Mouse (Mus musculus): ENCODE data around the gene Csrnp2. TPM values are rescaled to one million over a fixed set of nuclear protein-coding genes. Genes with fewer than 3 reads are reported as not detected.
A peak's percentile ranks its signal among the peaks of the same experiment; 100 is the strongest.
"Not testable (repeated sequence)": the region's sequence is repeated elsewhere in the genome, so short reads cannot be mapped to it uniquely, and the experiment has no call there.

The Csrnp2 gene
- polyA plus RNA-seq, 1 experiment from 2014 or later = 28.1 TPM

DNA sequence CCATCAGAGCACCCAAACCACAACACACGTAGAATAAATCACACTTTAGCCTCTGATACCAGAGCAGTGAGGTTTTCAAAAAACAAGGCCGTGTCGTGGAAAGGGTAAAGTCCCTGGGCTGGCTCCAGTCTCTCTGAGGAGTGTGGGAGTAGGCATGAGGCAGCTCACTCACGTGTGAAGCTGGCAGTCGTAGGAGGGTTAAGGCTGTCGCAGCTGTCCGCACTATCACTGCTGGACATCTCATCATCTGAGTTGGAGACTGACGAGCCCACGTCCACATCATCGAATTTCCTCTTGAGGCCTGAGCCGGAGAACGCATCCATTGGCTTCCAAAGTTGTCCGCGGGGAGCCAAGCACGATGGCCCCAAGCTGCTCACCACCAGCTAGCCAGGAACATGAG, 6.0 kb downstream of the Csrnp2 start:
- DNase-seq (ENCODE audit: low spot score) = no peak
- Histone ChIP-seq H3K27ac (replicated peaks; ENCODE audit: low read depth, low read length) (no peak overlapping the region), H3K9me3 (ENCODE audit: control insufficient read depth, low read length) (no peaks in the 10 kb centered on the region), H3K4me1 (ENCODE audit: control insufficient read depth, insufficient read depth, low read length) (peaks cover 14% of the 10 kb centered on the region; the same call in 1 of the 2 replicates), H3K27me3 (ENCODE audit: control insufficient read depth, insufficient read depth, low read length) (no peaks in the 10 kb centered on the region), H3K36me3 (ENCODE audit: control insufficient read depth, insufficient read depth, low read length) (peaks cover 2% of the 10 kb centered on the region; the same call in 1 of the 2 replicates), H3K9ac (ENCODE audit: low read length) (no peak overlapping the region), H3K4me2 (ENCODE audit: low read depth, severe bottlenecking) (no peak overlapping the region), H3K4me3 (ENCODE audit: low read depth, low read length) (no peak overlapping the region)
- no peak for ATAC-seq (ENCODE audit: insufficient number of reproducible peaks, low FRiP score, low TSS enrichment, low read depth)
- 90% methylated on average over 15 of the region's 15 CpGs for whole genome bisulfite sequencing

- H3K36me3 ChIP-seq (ENCODE audit: control insufficient read depth, insufficient read depth, low read length) = not testable (repeated sequence)
- 88% methylated on average over 1 of the region's 1 CpGs for WGBS
These were observed 7.0 kb downstream of the Csrnp2 start for GRCm38 (mm10) chr15:100488297-100488696.

GRCm38 (mm10) chr15:100487050-100487449, 8.2 kb downstream of the Csrnp2 start:
- H3K9me3 ChIP-seq (ENCODE audit: control insufficient read depth, low read length) = no peaks in the 10 kb centered on the region
- 94% methylated on average over 2 of the region's 2 CpGs for WGBS
- ATAC-seq (ENCODE audit: insufficient number of reproducible peaks, low FRiP score, low TSS enrichment, low read depth) = no peak

More at GRCm38 (mm10) chr15:100488297-100488696, 7.0 kb downstream of the Csrnp2 start:
- not testable (repeated sequence) for ATAC-seq (ENCODE audit: insufficient number of reproducible peaks, low FRiP score, low TSS enrichment, low read depth); H3K4me1 ChIP-seq (ENCODE audit: control insufficient read depth, insufficient read depth, low read length); H3K9ac ChIP-seq (ENCODE audit: low read length); H3K4me3 ChIP-seq (ENCODE audit: low read depth, low read length); H3K9me3 ChIP-seq (ENCODE audit: control insufficient read depth, low read length); DNase-seq (ENCODE audit: low spot score); H3K27me3 ChIP-seq (ENCODE audit: control insufficient read depth, insufficient read depth, low read length); H3K4me2 ChIP-seq (ENCODE audit: low read depth, severe bottlenecking); H3K27ac ChIP-seq (replicated peaks; ENCODE audit: low read depth, low read length)

GRCm38 (mm10) chr15:100486450-100486849, 8.8 kb downstream of the Csrnp2 start:
- H3K27me3 ChIP-seq (ENCODE audit: control insufficient read depth, insufficient read depth, low read length) = no peaks in the 10 kb centered on the region
- ATAC-seq (ENCODE audit: insufficient number of reproducible peaks, low FRiP score, low TSS enrichment, low read depth) (no peak), DNase-seq (ENCODE audit: low spot score) (no peak)
- no peak overlapping the region for H3K4me3 ChIP-seq (ENCODE audit: low read depth, low read length)
- H3K9me3 ChIP-seq (ENCODE audit: control insufficient read depth, low read length) = no peaks in the 10 kb centered on the region
- peaks cover 18% of the 10 kb centered on the region for H3K36me3 ChIP-seq (ENCODE audit: control insufficient read depth, insufficient read depth, low read length)
- H3K4me2 ChIP-seq (ENCODE audit: low read depth, severe bottlenecking) = no peak overlapping the region
- 64% methylated on average over 7 of the region's 7 CpGs for WGBS
- H3K27ac ChIP-seq (replicated peaks; ENCODE audit: low read depth, low read length) = no peak overlapping the region
- H3K9ac ChIP-seq (ENCODE audit: low read length) = no peak overlapping the region
- H3K4me1 ChIP-seq (ENCODE audit: control insufficient read depth, insufficient read depth, low read length) = no peaks in the 10 kb centered on the region

More at GRCm38 (mm10) chr15:100487050-100487449, 8.2 kb downstream of the Csrnp2 start:
- DNase-seq (ENCODE audit: low spot score) = no peak
- H3K4me3 ChIP-seq (ENCODE audit: low read depth, low read length) = no peak overlapping the region
- no peak overlapping the region for H3K27ac ChIP-seq (replicated peaks; ENCODE audit: low read depth, low read length)
- H3K4me1 ChIP-seq (ENCODE audit: control insufficient read depth, insufficient read depth, low read length) = peaks cover 2% of the 10 kb centered on the region; the same call in 1 of the 2 replicates
- H3K27me3 ChIP-seq (ENCODE audit: control insufficient read depth, insufficient read depth, low read length) = no peaks in the 10 kb centered on the region
- no peak overlapping the region for H3K4me2 ChIP-seq (ENCODE audit: low read depth, severe bottlenecking)
- H3K36me3 ChIP-seq (ENCODE audit: control insufficient read depth, insufficient read depth, low read length) = peaks cover 14% of the 10 kb centered on the region
- H3K9ac ChIP-seq (ENCODE audit: low read length) = no peak overlapping the region

GRCm38 (mm10) chr15:100485576-100485975, 9.7 kb downstream of the Csrnp2 start:
- Histone ChIP-seq H3K27ac (replicated peaks; ENCODE audit: low read depth, low read length) (no peak overlapping the region), H3K9me3 (ENCODE audit: control insufficient read depth, low read length) (no peaks in the 10 kb centered on the region), H3K36me3 (ENCODE audit: control insufficient read depth, insufficient read depth, low read length) (peaks cover 24% of the 10 kb centered on the region), H3K4me3 (ENCODE audit: low read depth, low read length) (no peak overlapping the region), H3K4me1 (ENCODE audit: control insufficient read depth, insufficient read depth, low read length) (no peaks in the 10 kb centered on the region), H3K9ac (ENCODE audit: low read length) (no peak overlapping the region), H3K4me2 (ENCODE audit: low read depth, severe bottlenecking) (no peak overlapping the region), H3K27me3 (ENCODE audit: control insufficient read depth, insufficient read depth, low read length) (no peaks in the 10 kb centered on the region)
- DNase-seq (ENCODE audit: low spot score) = no peak
- no peak for ATAC-seq (ENCODE audit: insufficient number of reproducible peaks, low FRiP score, low TSS enrichment, low read depth)
- WGBS = 87% methylated on average over 3 of the region's 3 CpGs

- Histone ChIP-seq H3K4me3 (ENCODE audit: low read depth, low read length) (no peak overlapping the region), H3K36me3 (ENCODE audit: control insufficient read depth, insufficient read depth, low read length) (peaks cover 24% of the 10 kb centered on the region), H3K27me3 (ENCODE audit: control insufficient read depth, insufficient read depth, low read length) (no peaks in the 10 kb centered on the region), H3K4me1 (ENCODE audit: control insufficient read depth, insufficient read depth, low read length) (no peaks in the 10 kb centered on the region), H3K27ac (replicated peaks; ENCODE audit: low read depth, low read length) (no peak overlapping the region), H3K9ac (ENCODE audit: low read length) (no peak overlapping the region), H3K9me3 (ENCODE audit: control insufficient read depth, low read length) (no peaks in the 10 kb centered on the region), H3K4me2 (ENCODE audit: low read depth, severe bottlenecking) (no peak overlapping the region)
- ATAC-seq (ENCODE audit: insufficient number of reproducible peaks, low FRiP score, low TSS enrichment, low read depth) (no peak), DNase-seq (ENCODE audit: low spot score) (no peak)
- 80% methylated on average over 4 of the region's 4 CpGs for WGBS
These were observed 16.4 kb downstream of the Csrnp2 start for GRCm38 (mm10) chr15:100478925-100479324.

DNA sequence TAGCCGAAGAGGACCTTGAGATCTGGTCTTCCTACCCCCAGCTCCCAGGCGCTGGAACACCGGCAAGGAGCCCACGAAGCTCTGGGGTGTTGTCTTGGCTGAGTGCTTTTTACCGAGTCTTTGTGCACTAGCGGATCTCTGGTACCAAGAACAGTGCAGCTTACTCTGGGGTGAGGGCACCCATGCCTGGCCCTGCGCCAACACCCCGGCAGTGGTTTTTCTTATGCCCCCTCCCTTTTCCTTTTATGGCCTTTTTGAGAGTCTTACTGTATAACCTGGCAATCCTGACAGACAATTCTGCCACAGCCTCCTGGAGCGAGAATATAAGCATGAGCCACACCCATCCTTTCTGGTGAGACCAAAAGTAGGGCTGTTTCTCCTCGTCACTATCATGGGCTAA, 16.9 kb downstream of the Csrnp2 start:
- no peak overlapping the region for H3K27ac ChIP-seq (replicated peaks; ENCODE audit: low read depth, low read length)
- no peaks in the 10 kb centered on the region for H3K4me1 ChIP-seq (ENCODE audit: control insufficient read depth, insufficient read depth, low read length)
- H3K9ac ChIP-seq (ENCODE audit: low read length) = no peak overlapping the region
- 88% methylated on average over 10 of the region's 10 CpGs for WGBS
- no peaks in the 10 kb centered on the region for H3K9me3 ChIP-seq (ENCODE audit: control insufficient read depth, low read length)
- no peaks in the 10 kb centered on the region for H3K27me3 ChIP-seq (ENCODE audit: control insufficient read depth, insufficient read depth, low read length)
- H3K36me3 ChIP-seq (ENCODE audit: control insufficient read depth, insufficient read depth, low read length) = peaks cover 24% of the 10 kb centered on the region
- ATAC-seq (ENCODE audit: insufficient number of reproducible peaks, low FRiP score, low TSS enrichment, low read depth) (no peak), DNase-seq (ENCODE audit: low spot score) (no peak)
- H3K4me2 ChIP-seq (ENCODE audit: low read depth, severe bottlenecking) = no peak overlapping the region
- no peak overlapping the region for H3K4me3 ChIP-seq (ENCODE audit: low read depth, low read length)

GRCm38 (mm10) chr15:100473926-100474503, 21.3 kb downstream of the Csrnp2 start:
- H3K4me2 ChIP-seq (ENCODE audit: low read depth, severe bottlenecking) = no peak overlapping the region
- H3K4me3 ChIP-seq (ENCODE audit: low read depth, low read length) = no peak overlapping the region
- no peak for DNase-seq (ENCODE audit: low spot score)
- no peak overlapping the region for H3K27ac ChIP-seq (replicated peaks; ENCODE audit: low read depth, low read length)
- H3K9me3 ChIP-seq (ENCODE audit: control insufficient read depth, low read length) = no peaks in the 10 kb centered on the region
- 85% methylated on average over 7 of the region's 7 CpGs for WGBS
- H3K4me1 ChIP-seq (ENCODE audit: control insufficient read depth, insufficient read depth, low read length) = 0 out of 2 replicates have a peak, but pooled peaks cover 4% of the 10 kb centered on the region
- H3K27me3 ChIP-seq (ENCODE audit: control insufficient read depth, insufficient read depth, low read length) = no peaks in the 10 kb centered on the region
- no peak overlapping the region for H3K9ac ChIP-seq (ENCODE audit: low read length)
- H3K36me3 ChIP-seq (ENCODE audit: control insufficient read depth, insufficient read depth, low read length) = peaks cover 5% of the 10 kb centered on the region; the same call in 1 of the 2 replicates
- ATAC-seq (ENCODE audit: insufficient number of reproducible peaks, low FRiP score, low TSS enrichment, low read depth) = no peak

DNA sequence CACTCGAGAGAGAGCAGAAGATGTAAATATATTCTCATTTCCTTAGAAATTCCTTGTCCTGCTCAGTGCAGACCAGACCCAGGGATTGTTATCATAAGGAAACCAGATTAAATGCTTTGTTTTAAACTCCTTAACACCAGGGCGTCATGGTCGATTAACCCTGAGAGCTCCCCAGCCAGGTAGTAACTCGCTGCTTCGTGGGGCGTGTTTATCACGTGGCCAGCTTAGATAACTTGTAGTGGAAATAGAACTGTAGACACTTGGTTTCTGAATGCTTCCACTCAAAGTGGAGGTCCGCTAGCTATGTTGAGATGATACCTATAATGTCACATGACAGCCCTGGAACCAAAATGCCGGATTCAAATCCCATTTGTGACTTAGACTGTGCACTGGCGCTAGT, 25.3 kb downstream of the Csrnp2 start:
- Histone ChIP-seq H3K9ac (ENCODE audit: low read length) (no peak overlapping the region), H3K4me2 (ENCODE audit: low read depth, severe bottlenecking) (peak overlapping the region; percentile 84; the same call in 1 of the 2 replicates), H3K4me3 (ENCODE audit: low read depth, low read length) (no peak overlapping the region), H3K4me1 (ENCODE audit: control insufficient read depth, insufficient read depth, low read length) (0 out of 2 replicates have a peak, but pooled peaks cover 4% of the 10 kb centered on the region), H3K27me3 (ENCODE audit: control insufficient read depth, insufficient read depth, low read length) (no peaks in the 10 kb centered on the region), H3K27ac (replicated peaks; ENCODE audit: low read depth, low read length) (no peak overlapping the region), H3K36me3 (ENCODE audit: control insufficient read depth, insufficient read depth, low read length) (peaks cover 2% of the 10 kb centered on the region; the same call in 1 of the 2 replicates), H3K9me3 (ENCODE audit: control insufficient read depth, low read length) (no peaks in the 10 kb centered on the region)
- 76% methylated on average over 10 of the region's 10 CpGs for WGBS
- ATAC-seq (ENCODE audit: insufficient number of reproducible peaks, low FRiP score, low TSS enrichment, low read depth) (no peak), DNase-seq (ENCODE audit: low spot score) (no peak)
